Mouse (Mus musculus) mesoderm, embryonic 11.5 days (tissue): ENCODE measurements around the gene Sox9.

Source experiments
- DNase-seq: peaks from one replicate; pipeline ENCODE4 v3.0.0-alpha.2; 2012; ENCODE audit warnings: low read depth, low spot score

Sox9 gene

DNA sequence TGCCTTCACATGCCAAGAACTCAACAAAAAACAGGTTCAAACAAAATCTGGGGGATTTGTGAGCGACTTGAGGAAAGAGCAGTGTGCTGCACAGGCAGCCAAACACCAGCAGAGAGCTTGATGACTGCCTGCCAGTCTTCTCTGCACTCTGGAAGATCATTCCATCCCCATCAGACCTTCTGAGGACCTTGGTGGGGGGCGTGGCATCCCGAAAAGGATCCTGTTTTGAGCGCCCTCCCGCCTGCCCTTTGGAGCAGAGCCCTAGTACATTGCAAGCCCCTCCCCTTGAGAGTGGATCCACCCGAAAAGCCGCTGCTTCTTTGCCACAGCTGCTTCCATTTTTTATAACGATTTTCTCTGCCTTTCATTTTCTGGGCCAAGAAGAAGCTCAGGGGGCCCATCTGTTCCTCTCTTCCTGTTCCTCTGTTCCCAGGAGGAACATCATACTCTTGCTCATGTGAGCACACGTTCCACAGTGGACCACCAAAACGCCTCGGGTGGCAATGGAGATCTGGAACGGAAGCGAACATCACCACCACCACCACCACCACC is 16.9 kb downstream of the Sox9 start:
- no peak for DNase-seq

DNA sequence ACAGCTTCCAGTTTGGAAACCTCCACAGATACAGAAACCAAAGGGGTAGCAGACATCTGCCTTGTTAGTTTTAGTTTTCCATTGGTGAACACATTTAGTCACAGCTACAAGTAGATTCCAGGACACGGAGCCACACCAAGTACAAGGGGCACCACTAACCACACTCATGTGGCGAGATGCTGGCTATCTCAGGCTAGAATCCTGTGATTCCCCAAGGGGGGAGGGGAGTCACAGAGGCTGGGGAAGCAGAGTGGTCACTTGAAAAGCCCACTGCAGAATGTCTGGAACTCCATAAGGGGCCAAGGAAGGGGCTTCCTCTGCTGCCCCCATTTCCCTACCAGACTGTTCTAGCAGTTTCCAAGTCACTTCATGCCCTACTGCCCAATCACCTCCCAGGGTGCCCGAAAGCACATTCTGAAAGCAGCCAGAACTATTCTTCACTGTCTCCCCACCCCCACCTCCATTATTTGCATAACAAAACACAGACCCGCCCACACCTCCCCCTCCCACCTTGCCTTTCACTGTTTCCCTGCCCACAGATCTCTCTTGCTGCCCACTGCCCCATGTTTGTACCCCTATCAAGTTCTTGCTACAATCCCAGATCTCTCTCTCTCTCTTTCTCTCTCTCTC is 19.3 kb downstream of the Sox9 start:
- DNase-seq, result no peak

GRCm38 (mm10) chr11:112807838-112808506 is 25.9 kb downstream of the Sox9 start:
- DNase-seq, result no peak

DNA sequence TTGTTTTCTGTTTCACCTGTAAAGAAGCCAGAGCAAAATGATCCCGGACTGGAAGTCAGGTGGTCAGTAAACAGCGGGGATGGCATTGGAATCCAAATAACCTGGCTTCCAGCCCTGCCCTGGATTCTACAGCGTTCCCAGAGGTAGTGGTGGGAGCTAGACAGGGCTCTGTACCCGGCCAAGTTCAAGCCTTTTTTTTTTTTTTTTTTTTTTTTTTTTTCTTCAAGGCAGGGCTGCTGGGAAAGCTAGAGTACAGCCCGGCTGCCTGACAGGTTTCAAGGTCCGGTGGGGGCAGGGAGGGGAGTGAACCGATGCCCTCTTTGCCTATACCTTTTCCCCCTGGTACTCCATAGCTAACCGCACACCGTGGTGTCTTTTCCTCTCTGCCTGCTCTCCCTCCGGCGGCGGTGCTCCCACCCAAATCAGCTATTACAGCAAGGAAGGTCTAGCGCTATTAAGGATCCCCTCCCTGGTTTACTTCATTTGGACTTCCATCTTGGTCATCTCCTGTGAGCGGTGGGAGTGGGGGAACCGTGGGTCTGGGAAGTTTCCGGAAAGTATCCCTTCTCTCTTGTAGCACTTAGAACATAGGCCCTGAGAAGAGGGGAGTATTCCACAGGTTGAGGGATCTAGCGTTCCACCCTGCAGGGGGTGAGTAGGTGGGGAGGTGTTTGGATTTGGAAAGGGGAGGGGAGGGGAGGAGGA is 28.6 kb downstream of the Sox9 start:
- no peak for DNase-seq

GRCm38 (mm10) chr11:112811152-112811871 is 29.3 kb downstream of the Sox9 start:
- DNase-seq, result peak; percentile 78

DNA sequence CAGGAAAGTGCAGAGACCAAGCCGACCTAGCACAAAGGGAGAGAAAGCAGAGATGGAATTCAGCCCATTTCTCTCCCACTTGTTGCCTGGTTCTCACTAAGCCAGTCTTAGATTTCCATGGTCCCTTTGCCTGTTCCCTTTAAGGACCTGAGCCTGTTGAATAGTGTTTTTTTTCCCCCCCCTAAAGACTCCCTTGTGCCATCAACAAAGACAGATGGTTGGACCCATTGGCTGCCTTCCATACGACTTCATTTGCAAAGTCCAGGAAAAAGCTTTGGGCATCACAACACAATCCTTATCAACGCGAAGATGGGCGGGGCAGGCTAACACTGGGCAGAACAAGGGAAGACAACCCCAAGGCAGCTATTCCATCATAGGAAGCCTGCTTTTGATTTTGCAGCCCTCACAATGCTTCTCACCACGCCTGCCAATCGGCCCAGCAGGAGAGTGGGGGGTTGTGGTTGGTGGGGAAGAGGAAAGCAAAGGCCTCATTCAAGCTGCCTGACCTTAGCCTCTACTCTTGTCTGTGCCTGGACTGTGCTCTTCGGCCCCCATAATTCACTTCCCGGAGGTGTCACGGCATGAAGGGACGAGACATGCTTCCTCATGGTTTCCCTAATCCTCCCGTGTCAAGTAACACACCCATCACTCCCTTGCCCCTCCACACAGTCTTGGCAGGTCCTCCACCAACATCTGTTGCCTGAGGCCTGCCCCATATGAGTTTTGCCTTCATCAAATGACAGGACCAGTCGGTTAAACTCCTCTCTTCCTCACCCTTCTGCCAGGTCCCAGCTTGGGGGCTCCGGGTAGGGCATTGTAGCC is 36.0 kb downstream of the Sox9 start:
- DNase-seq, result peak; percentile 48

DNA sequence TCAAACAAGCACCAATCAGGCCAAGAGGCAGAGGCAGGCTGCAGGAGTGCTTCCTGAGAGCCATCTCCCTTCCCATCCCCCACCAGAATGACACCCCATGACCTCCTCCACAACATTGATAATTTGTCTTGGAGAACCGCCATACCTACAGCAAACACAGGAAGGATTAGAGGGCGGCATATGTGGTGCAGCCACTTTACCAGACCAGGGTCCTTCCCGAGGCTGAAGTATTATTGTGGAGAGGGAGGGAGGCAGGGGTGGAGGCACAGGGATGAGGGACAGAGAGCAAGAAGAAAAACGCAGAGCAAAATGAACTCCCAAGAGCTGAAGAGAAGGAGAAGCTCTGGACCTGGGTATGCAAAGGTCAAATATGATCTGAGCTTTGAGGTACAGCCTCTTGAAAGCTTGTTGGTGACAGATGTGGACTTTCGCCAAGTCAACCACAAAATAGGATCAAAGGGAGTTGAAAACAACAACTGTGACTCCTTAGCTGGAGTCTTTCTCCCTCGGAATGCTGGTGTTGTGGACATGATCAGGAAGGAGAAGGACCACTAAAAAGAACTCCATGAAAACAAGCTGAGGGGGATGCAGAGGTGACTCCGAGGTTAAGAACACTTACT is 36.7 kb downstream of the Sox9 start:
- no peak for DNase-seq

GRCm38 (mm10) chr11:112821536-112821935 is 39.5 kb downstream of the Sox9 start:
- no peak for DNase-seq

GRCm38 (mm10) chr11:112824146-112824545 is 42.1 kb downstream of the Sox9 start:
- DNase-seq, result no peak

GRCm38 (mm10) chr11:112826193-112827043 is 44.4 kb downstream of the Sox9 start:
- DNase-seq, result peak; percentile 54

GRCm38 (mm10) chr11:112827044-112827347 is 45.0 kb downstream of the Sox9 start:
- peak; percentile 60 for DNase-seq

DNA sequence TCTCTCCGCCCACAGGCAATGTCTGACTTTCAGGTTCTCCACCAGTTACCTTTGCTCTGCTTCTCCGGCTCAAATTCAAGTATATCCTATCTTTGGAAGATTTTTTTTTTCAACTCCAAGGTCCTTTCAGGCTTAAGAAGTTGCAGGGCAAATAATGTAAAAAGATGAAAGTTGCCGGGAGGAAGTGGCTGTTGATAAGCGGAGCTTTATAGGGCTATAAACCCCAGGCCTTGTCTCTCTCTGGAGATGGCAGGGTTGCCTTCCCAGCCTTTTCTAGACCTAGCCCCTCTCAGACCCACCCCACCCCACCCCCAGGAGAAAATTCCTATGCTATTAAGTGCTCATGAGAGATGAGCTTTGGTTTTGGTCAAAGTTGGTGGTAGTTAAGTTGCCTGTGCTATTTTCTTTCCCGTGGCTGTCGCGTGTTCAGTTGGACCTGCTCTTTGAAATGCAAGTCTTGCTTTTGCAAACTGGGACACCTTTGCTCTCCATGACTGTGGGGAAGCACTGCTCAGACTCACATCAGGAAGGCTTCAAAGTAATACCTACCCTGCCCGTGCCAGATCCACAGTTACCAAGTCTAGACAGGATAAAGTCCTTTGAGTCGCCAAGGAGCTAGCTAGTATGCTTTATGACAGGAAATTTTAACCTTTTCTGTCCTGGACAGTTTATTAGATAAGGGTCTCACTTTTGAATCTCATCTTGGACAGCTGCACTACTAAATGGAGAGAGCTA is 46.7 kb downstream of the Sox9 start:
- no peak for DNase-seq

- no peak for DNase-seq
Observed at GRCm38 (mm10) chr11:112834245-112835005, 52.4 kb downstream of the Sox9 start.

DNA sequence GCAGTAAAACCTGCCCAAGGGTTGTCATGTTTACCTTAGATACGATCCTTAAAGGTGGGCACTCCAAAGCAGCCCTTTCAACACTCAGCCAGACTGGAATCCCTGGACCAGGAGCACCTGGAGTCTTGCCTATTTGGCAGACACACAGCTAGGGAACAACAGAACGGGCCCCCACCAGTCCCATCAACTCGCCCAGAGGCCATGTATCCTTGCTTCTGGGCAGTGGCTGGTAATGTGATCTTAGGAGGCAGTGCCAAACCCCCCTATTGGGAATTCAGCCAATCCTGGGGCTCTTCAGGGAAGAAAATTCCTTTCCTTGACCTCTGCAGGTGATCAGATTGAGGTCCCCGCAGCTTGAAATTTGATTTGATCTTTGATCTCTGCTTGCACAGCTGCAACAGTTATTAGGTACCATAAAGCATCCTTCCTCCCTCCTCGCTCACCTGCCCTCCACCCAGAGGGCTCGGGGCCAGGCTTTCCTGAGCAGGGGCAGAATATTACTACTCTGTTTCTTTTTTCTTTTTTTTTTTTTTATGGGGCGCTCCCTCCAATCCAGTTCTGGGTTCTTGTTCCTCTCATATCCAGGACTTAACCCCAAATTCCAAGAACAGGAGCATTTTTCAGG is 53.6 kb downstream of the Sox9 start:
- peak; percentile 54 for DNase-seq
